Mouse (Mus musculus): ENCODE measurements at regions not wholly inside any gene's neighbourhood (a gene's known extent, or its start where the extent isn't known, plus 50 kb on each side); places are given as distances from the start of the nearest gene placed in this dataset.

- TF ChIP-seq CTCF (IDR thresholded peaks at IDR 0.05; ENCODE audit: control insufficient read depth, insufficient read depth, insufficient read length) (no peak), USF1 (IDR thresholded peaks at IDR 0.05; ENCODE audit: low read depth) (no peak), MYOG (IDR thresholded peaks at IDR 0.05; ENCODE audit: control insufficient read depth, extremely low read depth, insufficient read length) (no peak), MAX (IDR thresholded peaks at IDR 0.05) (no peak), MYOD1 (IDR thresholded peaks at IDR 0.05; ENCODE audit: control insufficient read depth, insufficient read length, low read depth) (no peak), FOSL1 (IDR thresholded peaks at IDR 0.05; ENCODE audit: insufficient read depth, low read length, poor library complexity, severe bottlenecking) (no peak)
Measured at GRCm38 (mm10) chr2:115432476-115432875, 149.0 kb upstream of the BC052040 start.

Measured in C2C12 (cell line).